Mouse (Mus musculus) kidney, postnatal 36 days (tissue): Measurements from ENCODE around the gene Stat6.
A peak's percentile ranks its signal among the peaks of the same experiment; 100 is the strongest.

Experiments
- DNase-seq, 2 experiments: peaks; one replicate each; pipeline ENCODE4 v3.0.0; 2021 to 2022; ENCODE audit warnings: mixed read lengths in 2 of 2

The Stat6 gene

GRCm38 (mm10) chr10:127615591-127615990, 27.2 kb upstream of the Stat6 start:
- DNase-seq, result no peak

DNA sequence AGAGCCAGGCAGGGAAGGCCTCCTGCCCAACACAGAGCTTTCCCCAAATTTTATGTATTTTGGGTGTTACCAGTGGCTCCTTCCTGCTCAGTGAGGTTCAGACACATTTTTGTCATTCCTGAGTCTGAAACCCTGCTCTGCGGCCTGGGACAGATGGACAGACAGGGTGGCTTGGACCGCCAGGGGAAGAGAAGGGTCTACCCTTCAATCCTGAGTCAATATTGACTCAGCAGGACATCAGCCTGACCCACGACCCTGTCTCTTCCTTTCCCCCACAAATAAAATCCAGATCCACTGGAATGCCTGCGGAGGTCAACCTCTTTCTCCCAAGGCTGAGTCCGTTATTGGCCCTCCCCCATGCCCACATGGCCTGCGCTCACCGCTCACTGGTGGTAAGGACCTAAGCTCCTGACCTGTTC, 26.5 kb upstream of the Stat6 start:
- DNase-seq, result no peak

GRCm38 (mm10) chr10:127617294-127617693, 25.5 kb upstream of the Stat6 start:
- peak in 1 of 2 experiments; percentile 27 for DNase-seq

- DNase-seq, result no peak
These were observed 24.6 kb upstream of the Stat6 start for GRCm38 (mm10) chr10:127618173-127618572.

DNA sequence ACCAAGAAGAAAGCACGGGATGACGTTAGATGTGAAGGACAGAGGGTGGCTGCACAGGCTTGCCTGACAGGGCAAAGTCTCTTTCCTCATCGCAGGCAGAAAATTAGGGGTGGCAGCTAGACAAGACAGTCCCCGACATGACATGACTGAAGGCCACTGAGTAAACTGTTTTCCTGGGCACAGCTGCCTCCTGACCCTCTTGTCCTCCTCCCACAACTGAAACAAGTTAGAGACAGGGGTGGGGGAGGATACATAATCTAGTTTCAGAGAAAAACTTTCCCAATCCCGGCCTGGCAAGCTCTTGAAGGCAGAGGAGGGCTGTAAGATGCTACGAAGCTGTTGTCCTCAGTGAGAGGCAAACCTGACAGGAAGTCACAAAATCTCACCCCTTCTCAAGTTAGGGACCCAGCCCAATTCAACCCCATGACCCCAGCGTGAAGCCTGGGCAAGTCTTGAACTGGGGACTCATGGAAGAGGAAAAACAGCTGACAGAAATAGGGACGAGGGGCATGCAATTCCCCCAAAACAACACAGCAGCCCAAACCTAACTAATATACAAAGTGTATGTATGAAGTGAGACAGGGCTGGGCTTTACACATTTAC, 23.6 kb upstream of the Stat6 start:
- DNase-seq, result no peak

- peak in 1 of 2 experiments; percentile 51 for DNase-seq
These were observed 22.8 kb upstream of the Stat6 start for GRCm38 (mm10) chr10:127619941-127620405.

DNA sequence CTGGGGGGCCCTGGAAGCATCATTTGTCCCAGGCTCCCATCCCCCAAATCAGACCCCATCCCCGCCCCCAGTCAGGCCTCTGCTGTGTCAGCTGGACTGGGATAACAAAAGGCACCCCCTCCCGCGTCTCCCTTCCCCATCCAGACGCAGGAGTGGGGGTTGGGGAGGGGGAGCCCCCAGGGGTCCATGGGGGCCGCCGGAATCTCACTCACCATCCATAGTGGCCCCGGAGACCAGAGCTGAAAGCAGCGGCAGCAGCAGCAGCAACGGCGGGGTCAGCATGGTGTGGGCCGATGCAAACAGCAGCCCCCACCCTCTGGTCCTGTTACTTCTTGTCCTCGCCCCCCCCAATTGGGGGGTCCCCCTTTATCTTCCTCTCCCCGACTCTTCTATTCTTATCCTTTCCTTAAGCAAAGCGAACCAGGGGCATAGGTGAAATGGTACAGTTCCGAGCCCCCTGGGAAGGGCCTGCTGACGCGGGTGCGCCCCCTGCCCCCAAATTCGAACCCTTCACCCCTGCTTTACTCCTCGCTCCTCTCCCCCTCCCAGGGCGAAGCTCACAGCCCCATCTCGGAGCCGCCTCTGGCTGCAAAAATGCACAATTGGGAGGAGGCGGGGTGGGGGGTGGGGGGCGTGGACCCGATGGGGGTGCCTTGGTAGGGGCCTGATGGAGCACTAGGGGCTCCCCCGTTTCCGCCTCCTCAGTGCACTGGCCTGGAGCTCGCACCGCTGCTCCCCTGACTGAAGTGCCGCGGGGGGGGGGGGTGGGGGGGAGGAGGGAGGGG, 22.2 kb upstream of the Stat6 start, which contains the start of gene Lrp1:
Gene Lrp1 (minus strand): TSS at position 743 of the 785 bp plus-strand sequence.
- DNase-seq, result peak in 1 of 2 experiments; percentile 34

- peak; percentile 94 to 95 for DNase-seq
These were observed 21.4 kb upstream of the Stat6 start for GRCm38 (mm10) chr10:127621191-127622056.

GRCm38 (mm10) chr10:127622057-127622392, 20.8 kb upstream of the Stat6 start:
- peak; percentile 88 for DNase-seq

- DNase-seq, result no peak
These were observed 20.1 kb upstream of the Stat6 start for GRCm38 (mm10) chr10:127622661-127623060.

DNA sequence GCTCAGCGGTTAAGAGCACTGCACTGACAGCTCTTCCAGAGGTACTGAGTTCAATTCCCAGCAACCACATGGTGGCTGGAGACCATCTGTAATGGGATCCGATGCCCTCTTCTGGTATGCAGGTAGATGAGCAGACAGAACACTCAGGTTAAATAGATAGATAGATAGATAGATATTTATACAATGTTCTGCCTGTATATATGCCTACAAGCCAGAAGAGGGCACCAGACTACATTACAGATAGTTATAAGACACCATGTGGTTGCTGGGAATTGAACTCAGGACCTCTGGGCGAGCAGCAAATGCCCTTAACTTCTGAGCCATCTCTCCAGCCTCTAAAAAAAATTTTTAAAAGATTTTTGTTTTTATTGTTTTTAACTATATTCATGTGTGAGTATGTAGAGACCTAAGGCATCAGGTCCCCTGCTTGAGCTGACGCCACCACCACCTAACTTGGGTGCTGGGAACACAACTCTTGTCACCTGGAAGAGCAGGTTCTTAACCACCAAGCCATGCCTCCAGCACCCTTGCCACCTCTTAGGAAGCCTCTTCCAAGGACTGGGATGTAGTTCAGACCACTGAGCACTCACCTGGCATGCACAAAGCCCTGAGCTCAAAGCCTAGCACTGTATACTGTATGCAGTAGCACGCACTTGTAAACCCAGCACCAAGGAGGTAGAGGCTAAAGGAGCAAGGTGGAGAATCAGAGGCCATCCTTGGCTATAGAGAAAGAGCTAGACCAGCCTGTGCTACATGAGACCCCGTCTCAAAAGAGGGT, 19.2 kb upstream of the Stat6 start:
- DNase-seq, result no peak

- peak; percentile 48 to 71 for DNase-seq
These were observed 16.4 kb upstream of the Stat6 start for GRCm38 (mm10) chr10:127626433-127626832.

GRCm38 (mm10) chr10:127631261-127632214, 11.2 kb upstream of the Stat6 start:
- DNase-seq, result peak in 1 of 2 experiments; percentile 27

DNA sequence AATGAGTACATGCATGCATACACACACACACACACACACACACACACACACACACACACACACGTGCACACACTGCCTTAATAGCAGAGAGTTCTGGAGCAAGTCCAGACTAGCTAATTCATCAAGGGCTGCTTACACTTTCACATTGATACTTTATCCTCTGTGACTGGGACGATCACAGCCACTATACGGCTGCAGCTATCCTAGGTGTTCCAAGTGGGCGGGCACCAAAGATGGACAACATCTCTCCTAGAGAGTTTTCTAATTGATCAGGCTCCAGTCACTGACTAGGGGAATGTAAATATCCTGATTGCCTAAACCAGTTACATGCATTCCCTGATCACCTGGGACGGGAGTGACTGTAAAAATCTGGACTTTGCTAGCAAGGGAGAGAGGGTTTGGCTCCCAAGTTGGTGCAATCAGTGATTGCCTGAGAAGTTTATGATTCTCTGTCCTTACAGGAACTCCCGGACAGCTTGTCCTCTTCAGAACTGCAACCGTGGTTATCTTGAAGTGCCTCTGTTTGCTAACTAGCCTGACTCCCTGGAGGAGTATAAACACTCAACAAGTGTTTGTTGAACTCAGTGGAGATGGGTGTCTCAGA, 10.0 kb upstream of the Stat6 start:
- no peak for DNase-seq

GRCm38 (mm10) chr10:127640421-127640820, 2.4 kb upstream of the Stat6 start:
- DNase-seq, result no peak

- peak; percentile 91 to 98 for DNase-seq
These were observed 670 bp upstream of the Stat6 start for GRCm38 (mm10) chr10:127641861-127642771.

DNA sequence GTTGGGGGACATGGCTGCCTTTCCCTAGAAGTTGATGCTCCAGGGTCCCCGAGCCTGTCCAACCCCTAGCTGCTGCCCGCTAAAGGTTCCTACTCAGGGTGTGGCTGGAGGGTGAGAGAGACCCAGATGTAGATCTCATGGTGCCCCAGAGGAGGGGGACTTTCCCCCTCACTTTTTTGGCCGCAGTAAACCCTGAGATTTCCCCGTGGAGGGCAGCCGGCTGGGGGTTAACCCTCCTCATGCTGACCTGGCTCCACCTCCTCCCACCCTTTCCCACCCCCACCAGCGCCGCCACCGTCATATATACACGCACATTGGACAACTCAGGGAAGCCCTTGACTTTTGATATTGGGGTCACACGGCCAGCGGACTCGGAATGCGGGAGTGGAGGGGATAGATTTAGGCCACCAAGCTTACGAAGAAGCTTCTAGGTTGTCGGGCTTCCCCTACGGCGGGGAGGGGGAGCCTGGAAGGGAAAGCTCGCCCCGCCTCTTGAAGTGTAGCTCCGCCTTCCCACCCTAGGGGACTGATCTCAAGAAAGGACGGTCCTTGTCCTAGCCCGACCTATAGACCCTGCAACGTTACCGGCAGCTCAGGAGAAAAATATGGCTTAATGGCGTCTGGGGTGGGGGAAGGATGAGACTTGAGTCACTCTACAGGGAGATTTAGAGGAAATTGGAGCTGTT, 910 bp downstream of the Stat6 start:
- DNase-seq, result peak; percentile 87 to 90

- no peak for DNase-seq
These were observed 3.0 kb downstream of the Stat6 start for GRCm38 (mm10) chr10:127645791-127646190.
